Mouse (Mus musculus): ENCODE measurements around the gene Cnn3. TPM values are rescaled to one million over a fixed set of nuclear protein-coding genes. Genes with fewer than 3 reads are reported as not detected.

Cnn3 gene
- polyA plus RNA-seq, 1 experiment = 412 TPM

- no peak for DNase-seq (ENCODE audit: low read depth)
- TF ChIP-seq POLR2A (IDR thresholded peaks at IDR 0.05; ENCODE audit: borderline replicate concordance, extremely low read depth, insufficient read depth, insufficient read length, poor library complexity, severe bottlenecking) = no peak
- TF ChIP-seq CTCF (IDR thresholded peaks at IDR 0.05; ENCODE audit: borderline replicate concordance, extremely low read depth, insufficient read depth, insufficient read length) = no peak
Measured at GRCm38 (mm10) chr3:121474738-121475137, 48.4 kb downstream of the Cnn3 start.

GRCm38 (mm10) chr3:121480030-121480960, 54.0 kb downstream of the Cnn3 start:
- TF ChIP-seq CTCF (IDR thresholded peaks at IDR 0.05; ENCODE audit: borderline replicate concordance, extremely low read depth, insufficient read depth, insufficient read length) = no peak
- TF ChIP-seq POLR2A (IDR thresholded peaks at IDR 0.05; ENCODE audit: borderline replicate concordance, extremely low read depth, insufficient read depth, insufficient read length, poor library complexity, severe bottlenecking) = no peak
- peak; percentile 77 for DNase-seq (ENCODE audit: low read depth)

- peak; percentile 59 for DNase-seq (ENCODE audit: low read depth)
- TF ChIP-seq CTCF (IDR thresholded peaks at IDR 0.05; ENCODE audit: borderline replicate concordance, extremely low read depth, insufficient read depth, insufficient read length) = no peak
- TF ChIP-seq POLR2A (IDR thresholded peaks at IDR 0.05; ENCODE audit: borderline replicate concordance, extremely low read depth, insufficient read depth, insufficient read length, poor library complexity, severe bottlenecking) = no peak
Measured at GRCm38 (mm10) chr3:121480961-121481436, 54.7 kb downstream of the Cnn3 start.

- no peak for DNase-seq (ENCODE audit: low read depth)
- no peak for TF ChIP-seq POLR2A (IDR thresholded peaks at IDR 0.05; ENCODE audit: borderline replicate concordance, extremely low read depth, insufficient read depth, insufficient read length, poor library complexity, severe bottlenecking)
- no peak for TF ChIP-seq CTCF (IDR thresholded peaks at IDR 0.05; ENCODE audit: borderline replicate concordance, extremely low read depth, insufficient read depth, insufficient read length)
Measured at GRCm38 (mm10) chr3:121481564-121481963, 55.3 kb downstream of the Cnn3 start.

- peak; percentile 65 for DNase-seq (ENCODE audit: low read depth)
- TF ChIP-seq POLR2A (IDR thresholded peaks at IDR 0.05; ENCODE audit: borderline replicate concordance, extremely low read depth, insufficient read depth, insufficient read length, poor library complexity, severe bottlenecking) (no peak), CTCF (IDR thresholded peaks at IDR 0.05; ENCODE audit: borderline replicate concordance, extremely low read depth, insufficient read depth, insufficient read length) (no peak)
Measured at GRCm38 (mm10) chr3:121483266-121484161, 57.2 kb downstream of the Cnn3 start.

GRCm38 (mm10) chr3:121485201-121485600, 58.9 kb downstream of the Cnn3 start:
- DNase-seq (ENCODE audit: low read depth) = peak; percentile 62
- no peak for TF ChIP-seq CTCF (IDR thresholded peaks at IDR 0.05; ENCODE audit: borderline replicate concordance, extremely low read depth, insufficient read depth, insufficient read length)
- no peak for TF ChIP-seq POLR2A (IDR thresholded peaks at IDR 0.05; ENCODE audit: borderline replicate concordance, extremely low read depth, insufficient read depth, insufficient read length, poor library complexity, severe bottlenecking)

GRCm38 (mm10) chr3:121489462-121490118, 63.3 kb downstream of the Cnn3 start:
- TF ChIP-seq POLR2A (IDR thresholded peaks at IDR 0.05; ENCODE audit: borderline replicate concordance, extremely low read depth, insufficient read depth, insufficient read length, poor library complexity, severe bottlenecking) (no peak), CTCF (IDR thresholded peaks at IDR 0.05; ENCODE audit: borderline replicate concordance, extremely low read depth, insufficient read depth, insufficient read length) (no peak)
- DNase-seq (ENCODE audit: low read depth) = peak; percentile 87

GRCm38 (mm10) chr3:121490941-121491340, 64.6 kb downstream of the Cnn3 start:
- peak; percentile 26 for DNase-seq (ENCODE audit: low read depth)
- TF ChIP-seq CTCF (IDR thresholded peaks at IDR 0.05; ENCODE audit: borderline replicate concordance, extremely low read depth, insufficient read depth, insufficient read length) (no peak), POLR2A (IDR thresholded peaks at IDR 0.05; ENCODE audit: borderline replicate concordance, extremely low read depth, insufficient read depth, insufficient read length, poor library complexity, severe bottlenecking) (no peak)

- TF ChIP-seq POLR2A (IDR thresholded peaks at IDR 0.05; ENCODE audit: borderline replicate concordance, extremely low read depth, insufficient read depth, insufficient read length, poor library complexity, severe bottlenecking) = no peak
- no peak for TF ChIP-seq CTCF (IDR thresholded peaks at IDR 0.05; ENCODE audit: borderline replicate concordance, extremely low read depth, insufficient read depth, insufficient read length)
- no peak for DNase-seq (ENCODE audit: low read depth)
Measured at GRCm38 (mm10) chr3:121492026-121492425, 65.7 kb downstream of the Cnn3 start.

GRCm38 (mm10) chr3:121493997-121494421, 67.7 kb downstream of the Cnn3 start:
- TF ChIP-seq CTCF (IDR thresholded peaks at IDR 0.05; ENCODE audit: borderline replicate concordance, extremely low read depth, insufficient read depth, insufficient read length) = no peak
- no peak for TF ChIP-seq POLR2A (IDR thresholded peaks at IDR 0.05; ENCODE audit: borderline replicate concordance, extremely low read depth, insufficient read depth, insufficient read length, poor library complexity, severe bottlenecking)
- DNase-seq (ENCODE audit: low read depth) = no peak
